Mouse (Mus musculus) embryonic fibroblast, embryonic 13.5 days (primary cell): Measurements from ENCODE around the gene Nxph1.

Experiments
- CTCF ChIP-seq: IDR thresholded peaks from 2 replicates; pipeline ENCODE4 v1.5.1; 2011; ENCODE audit warnings: mild to moderate bottlenecking, control low read depth, low read length, moderate library complexity, borderline replicate concordance; ENCODE audit not compliant: insufficient read depth
- POLR2A ChIP-seq: IDR thresholded peaks from 2 replicates; pipeline ENCODE4 v1.6.1; 2011; ENCODE audit warnings: low read depth, mild to moderate bottlenecking, control low read depth, low read length, moderate library complexity

DNA sequence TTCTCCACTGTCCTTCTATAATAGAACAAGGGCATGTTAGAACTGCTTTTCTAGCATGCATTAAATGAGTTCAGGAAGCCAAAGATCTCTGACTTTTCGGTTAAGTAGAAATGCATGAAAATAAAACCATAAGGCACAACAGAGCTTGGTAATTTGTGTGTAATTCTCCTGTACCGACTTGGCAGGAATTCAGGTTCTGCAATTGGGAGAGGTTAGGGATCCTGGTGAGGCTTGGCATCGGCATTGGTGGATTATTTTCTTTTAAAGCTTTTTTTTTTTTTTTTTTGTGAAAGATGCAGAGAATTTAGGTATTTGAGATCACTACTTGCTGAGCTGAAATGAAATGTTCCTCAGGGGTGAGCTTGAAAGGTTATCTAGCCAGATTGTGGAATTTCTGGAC, 135.6 kb downstream of the Nxph1 start:
- TF ChIP-seq POLR2A (no peak), CTCF (no peak)
